Mouse (Mus musculus): ENCODE measurements at regions not wholly inside any gene's neighbourhood (a gene's known extent, or its start where the extent isn't known, plus 50 kb on each side); places are given as distances from the start of the nearest gene placed in this dataset.

GRCm38 (mm10) chr4:24218383-24218934 is 277.8 kb upstream of the Mms22l start:
- TF ChIP-seq CTCF (IDR thresholded peaks at IDR 0.05; ENCODE audit: control insufficient read depth, insufficient read depth, insufficient replicate concordance, low read depth, low read length) (no peak), POLR2A (IDR thresholded peaks at IDR 0.05; ENCODE audit: control insufficient read depth, low read depth, low read length) (no peak)
